Mouse (Mus musculus) C2C12 (cell line): ENCODE measurements around the gene Gm11938. TPM values are rescaled to one million over a fixed set of nuclear protein-coding genes. Genes with fewer than 3 reads are reported as not detected.
"Not testable (repeated sequence)": the region's sequence is repeated elsewhere in the genome, so short reads cannot be mapped to it uniquely, and the experiment has no call there.

ENCODE experiments used
- H3K27me3 ChIP-seq: one replicate; pipeline ENCODE4 v1.6.1; 2011; ENCODE audit not compliant: control insufficient read depth, insufficient read depth, insufficient read length
- H3K36me3 ChIP-seq: one replicate; pipeline ENCODE4 v1.6.1; 2011; ENCODE audit not compliant: control insufficient read depth, insufficient read depth
- H3K4me3 ChIP-seq: one replicate; pipeline ENCODE4 v1.5.1; 2011; ENCODE audit warnings: mild to moderate bottlenecking, control low read depth; ENCODE audit not compliant: poor library complexity, insufficient read depth, severe bottlenecking
- H3K79me2 ChIP-seq: one replicate; pipeline ENCODE4 v1.6.1; 2011; ENCODE audit not compliant: control insufficient read depth, insufficient read depth
- H3K79me3 ChIP-seq: one replicate; pipeline ENCODE4 v1.6.1; 2011; ENCODE audit warnings: low read depth, control low read depth
- H3ac ChIP-seq: one replicate; pipeline ENCODE3; 2011; ENCODE audit warnings: low read depth; ENCODE audit not compliant: control insufficient read depth, insufficient read length
- CEBPB ChIP-seq: IDR thresholded peaks from one replicate; pipeline ENCODE4 v1.6.1; 2011; ENCODE audit warnings: low read depth, mild to moderate bottlenecking, control low read depth, moderate library complexity
- CTCF ChIP-seq: IDR thresholded peaks from one replicate; pipeline ENCODE4 v1.5.1; 2011; ENCODE audit not compliant: control insufficient read depth, insufficient read depth, insufficient read length
- FOSL1 ChIP-seq: IDR thresholded peaks from one replicate; pipeline ENCODE4 v1.8.0; 2011; ENCODE audit warnings: mild to moderate bottlenecking, low read length; ENCODE audit not compliant: poor library complexity, insufficient read depth, severe bottlenecking
- MAX ChIP-seq: IDR thresholded peaks from one replicate; pipeline ENCODE4 v1.6.1; 2011; ENCODE audit warnings: mild to moderate bottlenecking, control low read depth
- MYOD1 ChIP-seq: IDR thresholded peaks from one replicate; pipeline ENCODE4 v1.6.1; 2011; ENCODE audit warnings: low read depth; ENCODE audit not compliant: control insufficient read depth, insufficient read length
- MYOG ChIP-seq: IDR thresholded peaks from one replicate; pipeline ENCODE4 v1.6.1; 2011; ENCODE audit not compliant: control insufficient read depth, insufficient read length; ENCODE audit errors: extremely low read depth
- USF1 ChIP-seq: IDR thresholded peaks from one replicate; pipeline ENCODE4 v1.6.1; 2011; ENCODE audit warnings: low read depth, mild to moderate bottlenecking, control low read depth, moderate library complexity
- long read RNA-seq, 2 experiments: library from polyadenylated mRNA; unstranded; transcript quantifications; one replicate each; pipeline ENCODE4 v2.0.0; 2019 to 2020
- polyA plus RNA-seq: library from polyadenylated mRNA; unstranded; fragments of >200 nt; fragmentation: generic; extraction: Trizol; gene quantifications from one replicate; pipeline ENCODE4 v1.2.1, GENCODE M21; 2012; ENCODE audit warnings: missing spikeins

Gene Gm11938
- not detected for polyA plus RNA-seq
- long read RNA-seq, experiment 1, result 0 reads
- long read RNA-seq, experiment 2, result 0 reads

DNA sequence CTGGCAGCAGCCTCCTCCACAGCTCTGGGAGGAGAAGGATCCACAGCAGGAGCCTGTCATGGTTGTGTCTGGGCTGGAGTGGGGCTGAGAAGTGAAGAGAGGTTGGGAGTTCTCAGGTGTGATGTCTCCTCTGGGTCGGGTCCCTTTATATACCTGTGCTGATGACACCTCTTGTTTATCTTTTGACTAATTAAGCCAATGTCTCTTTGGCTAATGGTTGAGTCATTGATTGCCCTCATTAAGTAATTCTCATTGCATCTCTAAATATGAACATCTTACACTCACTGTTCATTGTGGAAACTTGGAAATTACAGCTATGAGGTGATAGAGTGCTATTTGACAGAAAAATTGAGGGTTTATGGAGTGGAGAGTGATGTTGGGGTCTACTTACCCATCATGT lies at the start of gene Gm11938:
Gene Gm11938 (minus strand): TSS at position 101 of the 400 bp plus-strand sequence.
- H3K4me3 ChIP-seq, H3K79me2 ChIP-seq, H3K27me3 ChIP-seq, H3K79me3 ChIP-seq, H3ac ChIP-seq, H3K36me3 ChIP-seq: not testable (repeated sequence)

- Histone ChIP-seq H3K79me2 (no peaks in the 10 kb centered on the region), H3K27me3 (no peaks in the 10 kb centered on the region), H3K79me3 (no peaks in the 10 kb centered on the region), H3K36me3 (no peaks in the 10 kb centered on the region), H3K4me3 (no peak within 1 kb of the TSS), H3ac (no peak within 1 kb of the TSS)
- TF ChIP-seq FOSL1, result no peak
- TF ChIP-seq MYOD1, result no peak
- no peak for TF ChIP-seq CTCF
- TF ChIP-seq USF1, result no peak
- TF ChIP-seq MAX, result no peak
- TF ChIP-seq MYOG, result no peak
- TF ChIP-seq CEBPB, result no peak
These were observed 47.0 kb upstream of the Gm11938 start, which contains the start of gene Gm11555 for GRCm38 (mm10) chr11:99650136-99650535. Gene Gm11555 (minus strand): TSS chr11:99650236.

DNA sequence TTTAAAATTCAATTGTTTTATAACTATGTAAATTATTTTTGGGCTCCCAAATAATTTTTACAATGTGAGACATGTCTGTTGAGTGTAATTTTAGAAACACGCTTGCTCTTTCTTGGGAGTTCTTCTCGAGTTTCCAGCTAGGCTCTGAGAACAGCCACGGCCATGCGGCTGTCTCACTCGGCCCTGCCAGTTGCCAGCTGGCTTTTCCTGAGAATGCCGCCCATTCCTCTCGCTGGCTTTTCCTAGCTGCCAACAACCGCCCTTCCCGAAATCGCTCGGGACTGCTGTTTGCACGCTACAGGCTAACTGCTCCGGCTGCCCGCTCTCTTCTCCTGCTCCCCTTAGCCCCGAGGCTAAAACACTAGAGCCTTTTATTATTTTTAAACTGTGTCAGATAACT lies 43.3 kb upstream of the Gm11938 start:
- Histone ChIP-seq H3ac (no peak overlapping the region), H3K36me3 (no peaks in the 10 kb centered on the region), H3K79me2 (no peaks in the 10 kb centered on the region), H3K27me3 (no peaks in the 10 kb centered on the region), H3K4me3 (no peak overlapping the region), H3K79me3 (no peaks in the 10 kb centered on the region)
- TF ChIP-seq FOSL1 (no peak), MYOD1 (no peak), USF1 (no peak), CTCF (no peak), MAX (no peak), CEBPB (no peak), MYOG (no peak)

- no peaks in the 10 kb centered on the region for H3K79me3 ChIP-seq
- no peak overlapping the region for H3K4me3 ChIP-seq
- TF ChIP-seq FOSL1, result no peak
- TF ChIP-seq MYOG, result no peak
- no peak for TF ChIP-seq MYOD1
- no peak for TF ChIP-seq CTCF
- TF ChIP-seq CEBPB, result no peak
- TF ChIP-seq MAX, result no peak
- no peak for TF ChIP-seq USF1
- H3K79me2 ChIP-seq, result no peaks in the 10 kb centered on the region
- no peaks in the 10 kb centered on the region for H3K27me3 ChIP-seq
- H3K36me3 ChIP-seq, result no peaks in the 10 kb centered on the region
- H3ac ChIP-seq, result no peak overlapping the region
These were observed 41.2 kb upstream of the Gm11938 start for GRCm38 (mm10) chr11:99644351-99644750.

GRCm38 (mm10) chr11:99643635-99644139 lies 40.6 kb upstream of the Gm11938 start, which contains the start of gene Krtap4-7:
Gene Krtap4-7 (minus strand): TSS chr11:99644089.
- H3ac ChIP-seq, H3K79me3 ChIP-seq, H3K4me3 ChIP-seq, H3K27me3 ChIP-seq, H3K79me2 ChIP-seq, H3K36me3 ChIP-seq: not testable (repeated sequence)
- TF ChIP-seq MYOD1, result peak; percentile 87

- Histone ChIP-seq H3K79me2 (no peaks in the 10 kb centered on the region), H3K4me3 (no peak overlapping the region), H3K27me3 (no peaks in the 10 kb centered on the region), H3ac (no peak overlapping the region), H3K36me3 (no peaks in the 10 kb centered on the region), H3K79me3 (no peaks in the 10 kb centered on the region)
- no peak for TF ChIP-seq CEBPB
- TF ChIP-seq MYOD1, result no peak
- no peak for TF ChIP-seq MYOG
- no peak for TF ChIP-seq FOSL1
- TF ChIP-seq MAX, result no peak
- no peak for TF ChIP-seq USF1
- no peak for TF ChIP-seq CTCF
These were observed 37.8 kb upstream of the Gm11938 start for GRCm38 (mm10) chr11:99640926-99641325.
